Mouse (Mus musculus): ENCODE measurements around the gene Vmn2r74.

The Vmn2r74 gene

GRCm38 (mm10) chr7:85961529-85961928 lies at the start of gene Vmn2r74:
Vmn2r74 (minus strand) TSS chr7:85961629.
- in situ Hi-C loops (cut with MseI, MboI) = no loop called here

- in situ Hi-C loops (cut with MseI, MboI) = no loop called here
These were observed 46.1 kb upstream of the Vmn2r74 start for GRCm38 (mm10) chr7:86007533-86007932.
